Mouse (Mus musculus): ENCODE data around the gene Bid.

DNA sequence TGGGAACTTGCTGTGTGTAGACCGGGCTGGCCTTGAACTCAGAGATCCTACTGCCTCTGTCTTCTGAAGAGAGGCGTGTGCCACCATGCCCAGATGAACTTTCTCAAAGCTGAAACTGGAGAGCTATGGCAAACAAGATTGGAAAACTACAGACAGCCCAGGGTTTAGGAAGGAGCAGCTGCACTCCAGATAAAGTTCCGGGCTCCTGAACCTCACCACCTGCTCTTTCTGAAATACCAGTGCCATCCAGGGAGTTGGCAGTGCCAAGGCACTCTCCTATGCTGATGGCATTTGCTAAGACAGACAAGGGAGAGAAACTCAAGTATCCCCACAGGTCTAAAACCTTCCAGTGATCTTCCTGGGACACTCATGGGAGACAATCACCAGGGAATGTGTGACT lies 47.5 kb upstream of the Bid start:
- TF ChIP-seq CTCF (IDR thresholded peaks at IDR 0.05; ENCODE audit: extremely low read depth, insufficient read depth, low read length) (no peak), POLR2A (IDR thresholded peaks at IDR 0.05; ENCODE audit: extremely low read depth, insufficient read depth, low read length) (no peak)

Measured in cortical plate, adult 2 months (tissue).